Mouse (Mus musculus) granulocyte monocyte progenitor cell, adult 5-6 weeks (primary cell): ENCODE data around the gene Gm49661. TPM values are rescaled to one million over a fixed set of nuclear protein-coding genes. Genes with fewer than 3 reads are reported as not detected.

Experiments used
- ATAC-seq: replicated peaks from 2 replicates; pipeline ENCODE4 v1.8.0; 2016; ENCODE audit warnings: mild to moderate bottlenecking, moderate TSS enrichment, inconsistent platforms; ENCODE audit not compliant: poor library complexity, severe bottlenecking
- total RNA-seq, 2 experiments: library from RNA; stranded (forward) in 1 of 2; stranded (reverse) in 1 of 2; fragments of 200-712, 200-1000 nt in 1 of 2; fragments of >200 nt in 1 of 2; fragmentation: Nextera tagmentation in 1 of 2; gene quantifications; 2 replicates each; pipeline ENCODE4 v1.2.3; 2014 to 2017

Gene Gm49661
- total RNA-seq, 2 experiments from 2014 or later: not detected

DNA sequence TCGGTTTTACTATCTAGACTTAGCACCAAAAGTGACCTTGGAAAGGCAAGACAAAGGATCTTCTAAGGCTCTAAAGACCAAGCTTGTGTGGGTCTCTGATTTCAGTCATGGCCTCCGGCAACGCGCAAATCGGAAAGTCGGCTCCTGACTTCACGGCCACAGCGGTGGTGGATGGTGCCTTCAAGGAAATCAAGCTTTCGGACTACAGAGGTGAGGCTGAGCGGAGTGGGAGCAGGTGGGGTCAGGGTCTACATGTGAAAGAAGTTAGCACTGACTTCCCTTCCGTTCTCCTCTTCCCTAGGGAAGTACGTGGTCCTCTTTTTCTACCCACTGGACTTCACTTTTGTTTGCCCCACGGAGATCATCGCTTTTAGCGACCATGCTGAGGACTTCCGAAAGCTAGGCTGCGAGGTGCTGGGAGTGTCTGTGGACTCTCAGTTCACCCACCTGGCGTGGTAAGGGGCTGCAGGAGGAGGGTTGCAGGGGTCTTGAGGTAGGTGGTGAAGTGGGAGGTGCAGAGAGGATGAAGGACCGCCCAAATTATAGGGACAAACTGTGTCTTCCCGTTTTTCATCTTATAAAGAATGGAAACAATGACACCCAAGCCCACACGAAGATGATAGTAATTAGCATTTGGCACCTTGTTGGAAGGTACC, 1.0 kb upstream of the Gm49661 start:
- no peak for ATAC-seq

DNA sequence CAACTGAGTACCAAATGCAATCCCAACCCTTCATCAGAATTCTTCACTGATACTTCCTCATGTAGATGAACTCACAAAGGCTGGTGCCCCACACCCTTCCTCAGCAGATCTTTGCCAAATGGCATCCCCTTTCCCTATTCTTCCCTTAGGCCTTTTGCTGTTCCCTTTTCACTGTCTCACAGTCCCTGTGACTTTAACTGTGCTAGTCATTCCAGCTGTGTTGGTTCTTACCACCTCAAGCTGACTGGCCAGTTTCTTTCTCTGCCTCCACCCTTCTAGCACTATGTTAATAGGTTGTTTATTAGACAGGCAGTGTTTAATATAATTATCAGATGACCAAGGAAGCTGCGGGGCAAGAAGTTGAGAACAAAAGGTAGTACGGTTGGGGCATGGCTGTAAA, 583 bp downstream of the Gm49661 start:
- ATAC-seq: no peak

DNA sequence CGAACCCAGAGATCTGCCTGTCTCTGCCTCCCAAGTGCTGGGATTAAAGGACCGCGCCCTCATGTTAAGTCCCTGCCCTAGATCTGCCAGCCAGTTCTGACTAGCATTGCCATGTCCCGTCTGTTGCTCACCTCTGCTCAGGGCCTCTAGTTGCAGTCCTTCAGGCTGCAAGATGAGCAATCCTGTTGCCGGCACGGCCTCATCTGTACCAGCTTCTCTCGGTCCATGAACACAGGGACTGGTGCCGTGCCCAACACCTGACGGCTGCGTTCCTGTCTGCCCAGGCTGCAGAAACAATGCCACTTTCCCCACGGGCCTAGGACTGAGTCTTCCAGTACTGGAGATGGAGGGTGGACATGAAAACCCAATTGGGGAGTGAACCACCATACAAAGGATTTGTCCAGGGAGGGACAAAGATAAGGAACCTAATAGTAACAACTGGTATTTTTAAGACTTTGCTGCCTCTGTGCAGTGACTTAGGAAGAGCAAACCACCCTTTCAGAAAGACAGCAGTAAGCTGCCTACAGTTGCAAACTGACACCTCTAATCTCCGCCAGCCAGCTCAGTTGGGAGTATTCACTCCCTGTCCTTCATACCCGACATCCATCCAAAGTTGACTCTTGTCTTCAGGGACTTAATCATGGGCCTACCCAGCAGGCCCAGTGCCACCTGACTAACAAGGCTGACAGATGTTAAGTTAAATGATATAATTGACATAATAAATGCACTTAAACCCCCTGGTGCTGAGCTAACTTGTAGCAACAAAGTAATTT, 1.5 kb downstream of the Gm49661 start:
- no peak for ATAC-seq

DNA sequence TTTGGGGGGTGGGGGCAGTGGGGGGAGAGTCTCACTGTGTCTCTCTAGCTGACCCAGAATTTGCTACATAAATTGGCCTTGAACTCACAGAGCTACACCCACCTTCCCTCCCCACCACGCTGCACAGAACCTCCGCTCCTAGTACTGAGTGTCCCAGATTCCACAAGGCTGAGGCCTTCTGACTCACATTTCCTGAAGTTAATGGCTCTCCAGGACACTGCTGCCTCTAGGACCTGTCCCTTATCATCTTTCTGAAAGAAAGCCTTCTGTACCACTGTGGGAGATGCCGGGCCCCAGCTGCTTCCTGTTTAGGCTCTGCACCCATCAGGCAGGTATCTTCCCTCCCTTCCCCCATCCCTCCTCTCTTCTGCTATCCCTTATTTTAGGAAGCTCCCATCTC, 2.6 kb downstream of the Gm49661 start:
- ATAC-seq: no peak

DNA sequence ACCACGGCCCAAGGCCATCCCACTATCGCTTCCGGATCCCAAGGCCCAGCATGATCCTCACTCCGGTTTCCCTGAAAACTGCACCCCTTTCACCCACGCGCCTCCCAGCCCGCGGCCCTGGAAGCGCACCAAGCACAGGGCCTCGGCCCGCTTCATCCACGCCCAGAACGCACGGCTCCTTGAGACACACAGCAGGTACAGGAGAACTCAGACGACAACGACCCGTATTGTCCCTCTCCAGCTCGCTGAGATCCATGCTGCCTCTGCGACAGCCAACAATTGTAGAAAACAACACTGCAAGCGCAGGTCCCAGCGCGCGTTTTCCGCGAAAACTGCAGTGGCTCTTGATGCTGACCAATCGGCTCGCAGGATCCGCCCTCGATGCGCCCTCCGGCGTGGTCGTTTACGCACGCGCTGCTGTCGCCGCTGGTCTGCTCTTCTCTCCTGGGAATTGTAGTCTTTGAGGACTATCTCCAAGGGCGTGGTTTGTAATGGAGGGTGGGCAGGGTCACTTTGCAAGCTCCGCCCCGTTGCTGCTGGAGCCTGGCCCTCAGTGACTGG, 3.4 kb downstream of the Gm49661 start:
- peak; percentile 86 for ATAC-seq

DNA sequence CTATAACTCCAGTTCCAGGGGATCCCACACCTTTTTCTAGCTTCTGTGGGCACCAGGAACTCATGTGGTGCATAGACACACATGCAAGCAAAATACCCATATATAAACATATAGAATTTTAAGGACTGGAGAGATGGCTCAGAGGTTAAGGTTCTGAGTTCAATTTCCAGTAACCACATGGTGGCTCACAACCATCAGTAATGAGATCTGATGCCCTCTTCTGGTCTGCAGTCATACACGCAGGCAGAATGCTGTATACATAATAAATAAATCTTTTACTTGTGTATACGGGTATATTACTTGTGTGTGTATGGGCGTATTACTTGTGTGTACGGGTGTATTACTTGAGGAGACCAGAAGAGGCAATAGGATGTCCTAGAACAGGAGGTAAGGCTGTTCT, 5.3 kb downstream of the Gm49661 start:
- no peak for ATAC-seq

DNA sequence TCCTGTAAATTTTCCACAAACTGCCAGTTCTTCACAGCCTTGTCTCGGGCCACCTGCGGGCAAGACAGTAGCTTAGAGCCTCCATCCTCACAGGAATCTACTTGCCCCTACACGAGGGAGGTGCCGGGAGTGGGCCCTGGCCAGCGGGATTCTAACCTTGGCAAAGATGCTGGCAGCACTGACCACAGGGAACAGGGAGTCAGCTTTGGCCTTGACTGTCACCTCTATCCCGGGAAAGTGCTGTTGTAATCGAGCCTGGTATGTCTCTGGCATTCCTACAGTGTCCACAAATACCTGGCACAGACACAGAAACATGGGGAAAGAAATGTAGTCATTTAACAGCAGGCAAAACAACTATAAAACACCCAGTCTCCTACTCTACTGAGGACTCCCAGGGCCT, 9.4 kb downstream of the Gm49661 start:
- no peak for ATAC-seq

DNA sequence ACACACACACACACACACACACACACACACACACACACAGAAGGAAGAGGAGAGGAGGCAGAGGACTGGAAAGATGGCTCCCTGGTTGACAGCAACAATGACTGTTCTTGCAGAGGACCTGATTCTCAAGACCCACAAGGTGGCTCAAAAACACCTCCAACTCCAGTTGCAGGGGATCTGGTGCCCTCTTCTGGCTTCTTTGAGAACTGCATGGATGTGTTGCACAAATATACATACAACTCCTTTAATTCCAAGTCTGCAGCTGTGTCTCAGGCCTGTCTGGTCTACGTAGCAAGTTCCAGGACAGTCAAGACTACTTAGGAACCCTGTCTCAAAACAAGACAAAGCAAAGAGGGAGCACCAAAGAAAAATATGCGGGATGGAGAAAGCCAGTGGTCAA, 12.5 kb downstream of the Gm49661 start:
- peak; percentile 60 for ATAC-seq

DNA sequence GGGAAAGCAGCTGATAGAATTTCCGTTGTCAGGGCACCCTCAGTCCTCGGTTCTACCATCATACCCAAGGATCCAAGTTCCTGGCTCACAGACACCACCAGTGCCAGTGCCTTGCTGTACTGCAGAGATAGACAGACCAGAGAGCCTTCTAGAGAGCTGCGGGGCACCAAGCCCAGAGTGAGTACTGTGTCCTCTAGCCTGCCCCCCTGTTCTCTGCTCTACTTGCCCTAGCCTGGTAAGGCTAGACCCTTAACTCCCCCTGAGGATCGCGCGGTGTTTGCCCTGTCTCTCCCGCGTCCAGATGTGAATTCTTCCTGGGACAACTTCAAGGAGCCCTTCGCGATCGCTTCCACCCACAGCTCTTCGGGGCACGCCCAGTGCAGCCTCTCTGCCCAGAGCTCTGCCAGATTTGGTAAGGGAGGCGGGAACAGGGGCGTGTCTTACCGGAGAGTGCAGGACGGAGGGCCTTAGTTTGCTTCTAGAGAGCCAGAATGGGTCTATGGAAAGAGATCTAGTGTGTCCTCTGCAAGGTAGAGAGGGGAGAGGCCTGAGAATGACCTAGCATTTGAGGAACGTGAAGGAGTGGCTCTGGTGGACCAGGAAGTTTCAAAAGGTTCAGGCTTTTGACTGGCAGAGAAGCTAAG, 16.5 kb downstream of the Gm49661 start:
- ATAC-seq: peak; percentile 78

DNA sequence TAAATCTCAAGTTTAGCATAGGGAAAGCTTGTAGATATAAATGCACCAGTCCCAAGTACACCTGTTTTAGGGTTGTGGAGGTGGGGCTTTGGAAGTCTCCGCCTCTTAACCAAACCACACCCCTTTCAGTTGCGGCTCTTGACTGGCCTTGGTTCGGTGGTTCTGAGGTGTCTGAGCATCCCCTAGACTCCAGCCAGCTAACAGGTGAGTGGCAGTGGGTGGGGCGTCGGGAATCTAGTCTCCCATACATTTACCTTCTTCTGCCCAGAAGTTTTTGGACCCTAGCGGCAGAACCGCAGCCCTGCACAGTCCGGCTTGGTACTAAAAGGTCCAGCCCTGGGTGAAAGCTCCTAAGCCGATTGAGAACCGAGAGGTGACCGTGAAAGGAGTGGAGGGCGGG, 19.5 kb downstream of the Gm49661 start:
- no peak for ATAC-seq

DNA sequence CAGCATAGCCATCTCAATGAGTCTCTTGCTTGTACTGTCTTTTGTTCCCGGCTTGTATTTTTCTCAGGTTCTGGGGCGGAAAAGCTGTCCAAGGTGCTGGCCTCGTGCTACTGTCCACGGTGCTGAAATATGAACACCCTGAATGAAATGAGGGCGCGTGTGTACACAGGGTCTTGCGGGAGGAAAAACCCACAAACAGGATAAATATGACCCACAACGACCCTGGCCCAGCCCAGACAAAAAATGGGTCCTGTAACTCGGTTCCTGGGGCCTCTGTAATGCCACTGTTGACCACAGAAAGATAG, 22.0 kb downstream of the Gm49661 start:
- peak; percentile 68 for ATAC-seq

DNA sequence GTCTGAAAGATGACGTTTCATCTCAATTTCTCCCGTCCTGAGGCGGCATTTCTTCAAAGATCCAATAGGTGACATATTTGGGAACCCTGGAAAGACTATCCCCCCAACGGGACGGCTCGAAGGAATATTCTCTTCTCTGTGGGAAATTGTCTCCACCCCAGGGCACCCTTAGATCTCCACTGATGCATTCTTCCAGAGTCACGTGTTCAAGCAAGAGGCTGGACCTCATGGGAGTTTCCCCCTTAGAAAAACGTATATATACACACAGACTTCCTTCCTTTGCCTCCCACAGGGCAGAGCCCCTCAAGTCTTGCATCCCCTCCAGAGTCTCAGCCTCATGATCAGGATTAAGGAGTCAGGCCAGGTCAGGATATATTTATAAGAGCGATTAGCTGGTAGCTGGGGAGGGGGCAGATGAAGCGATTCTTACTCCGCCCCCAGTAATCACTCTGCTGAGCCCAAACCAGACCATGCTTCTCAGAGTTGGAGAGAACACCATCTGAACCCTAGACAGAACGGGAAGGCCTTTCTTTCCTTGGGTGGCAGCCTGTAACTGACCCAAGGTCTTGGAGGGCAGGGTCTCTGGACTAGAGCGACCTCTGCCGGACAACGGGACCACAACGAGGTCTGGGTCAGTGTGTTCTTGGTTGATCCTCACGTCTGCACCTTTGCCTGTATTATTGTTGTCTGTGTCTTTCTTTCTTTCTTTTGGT, 22.5 kb downstream of the Gm49661 start, which contains the start of gene Rtbdn:
Gene Rtbdn (plus strand): TSS at position 464 of the 713 bp plus-strand sequence.
- peak; percentile 10; the same call in 1 of the 2 replicates for ATAC-seq

DNA sequence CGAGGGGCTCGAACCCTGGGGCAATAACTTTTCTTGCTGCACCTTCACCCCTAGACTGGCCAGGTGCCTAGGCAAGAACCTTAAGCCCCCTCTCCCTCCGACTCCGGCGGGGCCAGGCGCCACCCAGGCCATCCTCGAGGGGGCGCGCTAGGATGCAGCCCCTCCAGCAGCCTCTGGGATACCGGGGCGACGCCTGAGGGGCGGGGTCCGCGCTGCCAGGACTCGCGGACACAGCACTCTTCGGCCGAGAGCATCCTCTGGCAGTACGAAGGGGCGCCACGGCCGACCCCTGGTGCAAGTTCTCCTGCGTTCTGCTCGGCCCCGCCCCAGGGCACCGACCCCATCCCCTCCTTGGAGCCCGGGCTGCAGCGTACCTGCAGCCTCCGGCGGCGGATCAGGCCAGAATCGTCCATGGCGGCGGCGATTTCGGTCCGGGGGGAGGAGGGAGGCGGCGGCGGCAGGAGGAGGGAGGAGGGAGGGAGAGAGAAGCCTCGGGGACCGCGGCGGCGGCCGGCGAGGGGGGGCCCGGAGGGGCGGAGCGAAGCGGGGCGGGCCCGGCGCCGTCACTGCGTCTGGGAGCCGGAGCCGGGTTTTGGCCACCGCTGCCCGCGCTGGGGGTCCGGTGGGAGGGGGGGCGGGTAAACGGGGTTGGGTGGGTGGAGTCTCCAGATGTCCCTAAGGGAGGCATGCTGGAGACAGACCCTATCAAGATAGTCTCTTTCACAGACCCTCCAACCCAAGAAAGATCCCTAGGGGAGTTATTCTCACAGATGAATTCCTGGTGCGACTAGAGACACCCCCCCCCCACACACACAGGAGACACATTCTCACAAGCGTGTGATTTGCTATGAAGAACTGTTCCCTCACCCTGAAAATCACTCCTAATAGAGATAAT, 23.4 kb downstream of the Gm49661 start:
- ATAC-seq: peak; percentile 51

DNA sequence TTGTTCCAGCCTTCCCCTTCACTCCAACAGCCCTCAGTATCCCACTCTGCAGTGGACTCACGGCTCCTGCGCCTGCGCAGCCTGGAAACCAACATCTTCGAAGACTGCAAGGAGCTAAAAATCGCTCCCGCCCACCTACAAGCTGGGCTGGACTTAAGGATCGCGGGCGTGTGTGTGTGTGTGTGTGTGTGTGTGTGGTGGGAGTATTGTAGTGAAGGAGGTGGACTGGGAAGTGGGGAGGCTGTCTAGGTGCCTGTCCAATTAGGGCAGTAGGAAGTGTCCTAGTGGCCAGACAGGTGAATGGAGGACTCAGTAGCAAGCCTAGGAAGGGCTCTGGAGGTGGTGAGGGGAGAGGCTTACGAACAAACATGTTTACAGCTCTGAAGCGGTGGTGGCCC, 24.0 kb downstream of the Gm49661 start:
- ATAC-seq: no peak

DNA sequence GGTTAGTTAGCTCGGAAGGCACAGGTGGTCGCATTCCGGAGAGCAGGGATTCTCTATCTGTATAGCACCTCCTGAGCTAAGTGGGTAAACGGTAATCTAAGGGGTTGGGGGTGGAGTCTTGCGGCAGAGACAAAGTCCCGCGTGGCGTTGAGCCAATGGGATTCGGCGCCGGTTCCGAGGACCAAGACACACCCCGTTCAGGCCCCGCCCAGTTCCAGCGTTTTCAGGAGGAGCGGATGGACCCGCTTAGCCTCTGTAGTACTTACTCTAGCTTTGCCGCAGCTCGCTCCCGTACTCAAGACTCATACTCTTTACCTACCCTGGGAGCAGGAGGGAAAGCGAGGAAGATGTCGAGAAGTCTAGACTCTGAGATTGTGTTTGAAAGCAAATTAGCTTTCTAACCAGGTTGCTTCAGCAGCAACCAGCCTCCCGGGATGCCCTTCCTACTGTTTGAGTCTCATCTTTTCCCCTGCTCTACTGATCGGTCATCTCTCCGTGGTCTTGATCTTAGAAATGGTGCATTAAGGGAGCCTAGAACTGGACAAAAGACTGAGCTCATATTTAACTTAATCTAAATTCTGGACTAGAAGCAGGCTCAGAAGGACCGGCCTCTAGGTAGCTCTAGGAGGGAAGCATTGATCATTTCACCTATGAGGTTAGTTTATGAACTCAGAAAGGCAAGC, 24.6 kb downstream of the Gm49661 start:
- peak; percentile 58 for ATAC-seq

DNA sequence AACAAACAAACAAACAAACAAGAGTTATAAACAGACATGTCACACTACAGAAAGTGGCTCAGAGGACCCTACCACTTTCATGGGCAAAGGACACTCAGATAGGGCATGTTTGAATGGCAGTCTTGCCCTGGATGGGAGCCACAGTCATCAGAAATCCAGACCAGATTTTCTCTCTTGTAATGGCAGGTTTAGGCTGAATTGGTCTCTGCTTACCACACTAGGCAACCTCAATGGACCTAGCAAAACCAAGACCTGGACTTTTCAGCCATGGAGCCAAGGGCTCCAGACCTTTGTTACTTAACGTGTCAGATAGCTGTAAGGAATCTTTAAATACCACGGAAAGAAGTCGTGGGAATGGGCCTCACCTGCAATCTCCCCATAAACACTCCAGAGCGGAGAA, 25.5 kb downstream of the Gm49661 start:
- no peak for ATAC-seq

DNA sequence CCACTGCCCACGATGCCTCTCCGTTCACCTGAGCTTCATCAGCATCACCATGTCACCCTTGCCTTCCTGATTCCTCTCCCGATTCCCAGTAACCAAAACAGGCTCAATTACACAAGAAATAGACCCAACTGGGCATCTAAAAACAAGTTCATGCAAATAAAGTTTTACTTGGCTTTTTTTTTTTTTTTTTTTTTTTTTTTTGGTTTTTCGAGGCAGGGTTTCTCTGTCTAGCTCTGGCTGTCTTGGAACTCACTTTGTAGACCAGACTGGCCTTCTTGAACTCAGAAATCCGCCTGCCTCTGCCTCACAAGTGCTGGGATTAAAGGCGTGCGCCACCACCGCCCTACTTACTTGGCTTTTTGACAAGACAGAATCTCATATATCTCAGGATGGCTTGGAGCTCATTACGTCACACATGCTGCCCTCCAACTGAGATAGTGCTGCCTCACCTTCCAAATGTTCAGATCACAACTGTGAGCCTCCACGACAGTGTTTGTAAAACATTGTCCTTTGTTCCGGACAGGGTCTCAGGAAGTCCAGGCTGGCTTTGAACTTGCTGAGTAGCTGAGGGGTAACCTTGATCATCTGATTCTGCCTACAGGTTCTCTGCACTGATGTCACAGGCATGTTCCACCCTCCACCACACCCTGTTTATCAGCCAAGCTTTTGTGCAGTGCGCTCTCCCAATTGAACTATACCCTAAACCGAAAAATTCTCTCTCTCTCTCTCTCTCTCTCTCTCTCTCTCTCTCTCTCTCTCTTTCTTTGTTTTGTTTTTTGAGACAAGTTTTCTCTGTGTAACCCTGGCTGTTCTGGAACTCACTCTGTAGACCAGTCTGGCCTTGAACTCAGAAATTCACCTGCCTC, 31.4 kb downstream of the Gm49661 start:
- ATAC-seq: no peak

DNA sequence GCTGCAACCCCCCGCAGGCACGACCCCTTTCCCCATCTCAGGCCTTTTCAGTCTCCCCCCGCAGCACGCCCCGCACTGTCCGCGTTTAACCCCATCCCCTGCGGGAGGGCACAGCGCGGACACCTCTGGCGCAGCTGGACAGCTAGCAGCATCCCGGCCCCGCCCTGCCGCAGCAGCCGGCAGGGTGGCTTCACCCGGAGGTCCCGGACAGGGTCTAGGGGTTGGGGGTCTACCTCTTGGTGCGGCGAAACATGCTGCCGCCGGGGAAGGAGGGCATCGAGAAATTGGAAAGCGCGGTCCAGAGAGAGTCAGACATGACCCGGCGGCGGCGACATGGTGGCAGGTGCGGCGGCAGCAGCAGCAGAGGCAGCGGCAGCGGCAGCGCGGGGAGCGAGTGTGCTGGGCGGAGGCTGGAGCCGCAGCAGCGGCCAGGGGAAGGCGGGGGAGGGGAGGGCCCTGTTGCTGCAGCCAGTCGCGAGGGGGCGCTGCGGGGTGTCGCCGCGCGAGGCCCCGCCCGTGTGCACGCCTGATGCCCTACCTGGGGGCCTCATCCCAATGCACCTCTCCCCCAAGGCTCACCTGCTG, 32.2 kb downstream of the Gm49661 start, which contains the start of gene Mast1:
Gene Mast1 (minus strand): TSS at position 398 of the 585 bp plus-strand sequence.
- peak; percentile 89 for ATAC-seq
